Mouse (Mus musculus): ENCODE results near the gene Nupl1.

GRCm38 (mm10) chr14:60134720-60135119, 116.5 kb downstream of the Nupl1 start:
- TF ChIP-seq ZKSCAN1 (IDR thresholded peaks at IDR 0.05; ENCODE audit: low read depth, low read length), result no peak
- TF ChIP-seq POLR2A (IDR thresholded peaks at IDR 0.05; ENCODE audit: control insufficient read depth in 1 of 2, insufficient read depth in 1 of 2, low read depth in 1 of 2, low read length in 2 of 2, poor library complexity in 1 of 2), result no peak
- no peak for TF ChIP-seq CTCF (IDR thresholded peaks at IDR 0.05 in 2 of 3, conservative IDR thresholded peaks at IDR 0.05 in 1 of 3; ENCODE audit: control insufficient read depth in 1 of 3, insufficient read depth in 1 of 3, low read depth in 2 of 3, low read length in 3 of 3, poor library complexity in 1 of 3, severe bottlenecking in 1 of 3)
- no peak for TF ChIP-seq EP300 (IDR thresholded peaks at IDR 0.05; ENCODE audit: low read depth in 1 of 2, low read length in 2 of 2)
- TF ChIP-seq MYC (IDR thresholded peaks at IDR 0.05; ENCODE audit: low read depth, low read length), result no peak
- no peak for TF ChIP-seq USF1 (IDR thresholded peaks at IDR 0.05; ENCODE audit: low read depth, low read length)
- TF ChIP-seq ZNF384 (IDR thresholded peaks at IDR 0.05; ENCODE audit: low read depth, low read length), result no peak
- no peak for TF ChIP-seq SMC3 (IDR thresholded peaks at IDR 0.05; ENCODE audit: low read depth, low read length)
- TF ChIP-seq HCFC1 (IDR thresholded peaks at IDR 0.05; ENCODE audit: low read depth, low read length), result no peak
